Mouse (Mus musculus) cerebellum, adult 2 months (tissue): ENCODE measurements around the gene Zcchc24.

Experiments used
- CTCF ChIP-seq: fragments of 200-500 bp; IDR thresholded peaks from 2 replicates; pipeline ENCODE4 v1.5.1; 2011; ENCODE audit warnings: low read depth, mild to moderate bottlenecking, control low read depth, low read length, moderate library complexity, borderline replicate concordance; ENCODE audit not compliant: insufficient read depth
- POLR2A ChIP-seq: fragments of 200-500 bp; IDR thresholded peaks from 2 replicates; pipeline ENCODE4 v1.6.1; 2011; ENCODE audit warnings: low read length, control low read depth, borderline replicate concordance; ENCODE audit not compliant: insufficient read depth

GRCm38 (mm10) chr14:25746971-25747945, 21.6 kb downstream of the Zcchc24 start:
- TF ChIP-seq CTCF (no peak), POLR2A (no peak)
